Mouse (Mus musculus): ENCODE measurements around the gene Cyp46a1.

Cyp46a1 gene

DNA sequence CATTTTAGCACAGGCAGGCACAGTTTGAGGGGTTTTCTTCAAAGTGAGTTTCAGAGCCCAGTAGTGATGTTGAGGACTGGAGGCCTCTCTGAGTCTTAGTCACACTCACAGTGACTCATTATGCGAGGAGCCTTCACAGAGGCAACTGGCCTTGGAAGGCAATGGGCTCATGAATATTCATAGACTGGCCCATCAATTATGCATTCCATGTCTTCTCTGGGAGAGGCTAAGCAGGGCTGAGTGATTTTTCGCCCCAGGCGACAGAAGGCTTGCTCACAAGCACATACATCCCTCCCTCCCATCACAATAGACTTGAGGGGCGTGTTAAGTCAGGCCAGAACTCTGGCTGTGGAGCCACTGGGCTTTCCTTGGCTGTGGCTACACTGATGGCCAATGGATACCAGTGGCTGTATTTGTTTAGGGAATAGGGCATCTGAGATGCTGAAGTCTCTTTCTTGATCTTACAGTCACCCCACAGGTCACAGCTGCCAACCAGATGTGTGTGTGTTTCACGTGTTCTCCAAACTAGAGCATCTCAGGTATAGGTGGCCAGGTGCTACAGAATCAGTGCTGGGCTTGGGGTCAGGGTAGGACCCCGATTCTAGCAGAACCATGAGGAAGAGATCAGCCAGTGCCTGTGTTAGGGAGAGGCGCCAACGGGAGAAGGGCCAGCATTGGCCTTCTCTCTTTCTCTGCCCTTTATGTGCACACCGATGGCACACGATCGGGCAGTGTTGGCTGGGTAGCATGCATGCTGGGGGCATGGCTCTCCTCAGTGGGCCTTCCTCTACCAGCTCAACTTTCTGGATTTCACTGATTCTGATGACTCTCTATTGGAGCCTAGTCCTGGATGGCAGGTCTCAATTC is 62.1 kb downstream of the Cyp46a1 start:
- in situ Hi-C loops (cut with MseI, MboI), result no loop called here

DNA sequence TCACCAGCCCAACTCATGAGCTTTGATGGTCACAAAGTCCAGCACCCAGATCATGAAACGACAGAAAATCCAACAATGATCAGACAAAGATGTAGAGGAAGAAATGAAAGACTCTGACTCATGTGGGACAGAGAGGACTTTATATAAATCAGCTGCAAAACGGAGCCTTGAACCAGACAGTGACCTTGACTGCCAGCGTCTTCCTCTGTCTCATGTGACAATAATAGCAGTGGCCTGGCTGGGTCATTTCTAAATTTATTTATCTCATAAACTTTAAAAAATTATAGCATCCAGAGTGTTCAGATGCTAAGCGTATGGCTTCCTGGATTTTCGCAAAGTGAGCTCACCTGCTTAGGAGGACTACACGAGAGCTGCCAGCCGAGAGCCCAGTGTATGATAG is 64.5 kb downstream of the Cyp46a1 start:
- in situ Hi-C loops (cut with MseI, MboI), result no loop called here

DNA sequence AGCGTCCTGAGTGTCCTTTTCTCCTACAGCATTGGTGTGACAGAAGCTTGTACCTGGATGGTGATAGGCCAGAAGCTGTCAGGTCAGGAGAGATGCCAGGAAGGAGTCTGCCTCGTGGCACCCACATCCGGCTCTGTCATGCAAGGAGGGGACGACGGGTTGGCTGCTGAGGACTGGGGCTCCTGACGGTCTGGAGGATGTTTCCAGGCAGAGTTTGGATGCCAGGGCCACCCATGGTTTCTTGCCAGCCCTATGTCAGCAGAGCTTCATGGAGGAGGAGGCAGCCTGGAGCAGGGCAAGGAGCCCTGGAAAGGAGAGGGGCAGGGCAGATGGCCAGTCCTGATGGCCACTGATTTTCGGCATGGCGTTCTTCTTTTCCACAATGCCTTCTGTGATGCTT is 65.0 kb downstream of the Cyp46a1 start:
- in situ Hi-C loops (cut with MseI, MboI), result no loop called here

- in situ Hi-C loops (cut with MseI, MboI), result no loop called here
These were observed 66.8 kb downstream of the Cyp46a1 start for GRCm38 (mm10) chr12:108400951-108401350.

DNA sequence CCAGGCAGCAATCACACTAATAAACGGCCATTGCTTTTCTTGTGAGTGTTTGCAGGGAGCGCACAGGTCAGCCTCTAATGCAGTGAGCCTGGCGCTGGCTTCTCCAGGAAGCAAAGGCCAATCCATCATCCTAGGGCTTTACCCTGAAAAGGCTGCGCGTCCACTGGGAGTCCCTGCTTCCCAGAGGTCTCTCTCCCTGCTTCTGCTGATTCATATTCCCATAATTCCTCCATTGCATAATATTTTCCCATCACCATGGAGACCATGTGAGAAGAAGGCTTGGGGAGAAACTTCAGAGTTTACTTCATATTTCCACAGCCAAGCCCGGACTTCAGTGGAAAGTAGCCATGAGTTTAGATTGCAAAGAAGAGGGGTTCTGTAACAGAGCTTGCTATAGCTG is 69.8 kb downstream of the Cyp46a1 start:
- in situ Hi-C loops (cut with MseI, MboI), result no loop called here

GRCm38 (mm10) chr12:108409100-108409499 is 74.9 kb downstream of the Cyp46a1 start:
- in situ Hi-C loops (cut with MseI, MboI), result no loop called here

DNA sequence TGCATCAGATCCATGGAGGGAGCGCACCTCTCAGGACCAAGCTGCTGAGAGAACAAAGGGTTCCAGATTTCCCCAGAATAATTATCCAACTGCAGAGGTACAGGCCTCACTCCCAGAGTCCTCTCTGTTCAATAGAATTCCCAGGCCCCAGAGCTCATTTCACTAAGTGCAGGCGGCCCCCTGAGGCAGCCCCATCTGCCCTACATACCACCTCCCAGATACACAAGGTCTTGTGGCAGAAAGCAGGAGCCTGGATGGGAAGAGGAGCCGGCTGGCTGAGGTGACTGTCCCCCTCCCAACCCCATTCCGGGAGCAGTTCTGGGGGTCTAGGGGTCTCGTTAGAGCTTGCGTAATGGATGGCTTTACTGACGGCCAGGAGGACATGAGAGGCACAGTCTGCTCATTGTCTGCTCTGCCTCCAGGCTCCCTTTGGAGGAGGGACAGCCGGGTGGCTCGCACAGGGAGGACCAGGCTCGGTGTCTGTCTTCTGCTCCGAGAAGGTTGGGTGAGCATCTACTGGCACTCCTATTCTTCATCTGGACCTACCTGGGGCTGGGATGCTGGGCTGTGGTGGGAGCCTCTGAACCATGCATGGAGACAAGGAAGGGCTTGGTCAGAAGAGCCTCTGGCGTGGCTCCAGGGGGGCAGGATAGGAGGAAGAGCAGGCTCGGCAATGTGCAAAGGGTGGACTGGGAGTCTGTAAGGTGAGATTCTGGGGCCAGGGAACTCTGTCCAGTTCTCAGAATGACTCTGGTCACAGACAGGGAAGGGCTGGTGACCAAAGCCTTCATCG is 76.4 kb downstream of the Cyp46a1 start:
- in situ Hi-C loops (cut with MseI, MboI), result no loop called here
